Mouse (Mus musculus) testis, adult 2 months (tissue): Measurements from ENCODE around the gene Arid3c. TPM values are rescaled to one million over a fixed set of nuclear protein-coding genes. Genes with fewer than 3 reads are reported as not detected.
A peak's percentile ranks its signal among the peaks of the same experiment; 100 is the strongest.

Source experiments
- H3K27ac ChIP-seq: fragments of 200-500 bp; 2 replicates; pipeline ENCODE4 v1.5.1; 2012; ENCODE audit warnings: low read depth, low read length; ENCODE audit not compliant: control insufficient read depth, insufficient read depth
- H3K27me3 ChIP-seq: fragments of 200-500 bp; 2 replicates; pipeline ENCODE4 v1.6.1; 2012; ENCODE audit warnings: mild to moderate bottlenecking, low read length, moderate library complexity; ENCODE audit not compliant: control insufficient read depth, insufficient read depth
- H3K36me3 ChIP-seq: fragments of 200-500 bp; 2 replicates; pipeline ENCODE4 v1.6.1; 2012; ENCODE audit warnings: mild to moderate bottlenecking, low read length; ENCODE audit not compliant: control insufficient read depth, insufficient read depth
- H3K4me1 ChIP-seq: fragments of 200-500 bp; 2 replicates; pipeline ENCODE4 v1.6.1; 2012; ENCODE audit warnings: low read length; ENCODE audit not compliant: control insufficient read depth, insufficient read depth
- H3K4me3 ChIP-seq: fragments of 200-500 bp; 2 replicates; pipeline ENCODE4 v1.5.1; 2012; ENCODE audit warnings: low read depth, mild to moderate bottlenecking, low read length, moderate library complexity, mixed read lengths; ENCODE audit not compliant: control insufficient read depth
- CTCF ChIP-seq: fragments of 200-500 bp; IDR thresholded peaks from 2 replicates; pipeline ENCODE4 v1.5.1; 2012; ENCODE audit warnings: low read depth, mild to moderate bottlenecking, inconsistent platforms, low read length, moderate library complexity; ENCODE audit not compliant: control insufficient read depth, insufficient read depth, insufficient replicate concordance
- POLR2A ChIP-seq: fragments of 200-500 bp; IDR thresholded peaks from 2 replicates; pipeline ENCODE4 v1.6.1; 2012; ENCODE audit warnings: low read depth, mild to moderate bottlenecking, inconsistent platforms, low read length, moderate library complexity; ENCODE audit not compliant: control insufficient read depth
- polyA plus RNA-seq: library from polyadenylated mRNA; depleted of rRNA; stranded (reverse); fragments of >200 nt; gene quantifications from 2 replicates; pipeline ENCODE4 v1.2.3, GENCODE M21; 2012

The Arid3c gene
- polyA plus RNA-seq, 1 experiment, result 0.17 TPM

DNA sequence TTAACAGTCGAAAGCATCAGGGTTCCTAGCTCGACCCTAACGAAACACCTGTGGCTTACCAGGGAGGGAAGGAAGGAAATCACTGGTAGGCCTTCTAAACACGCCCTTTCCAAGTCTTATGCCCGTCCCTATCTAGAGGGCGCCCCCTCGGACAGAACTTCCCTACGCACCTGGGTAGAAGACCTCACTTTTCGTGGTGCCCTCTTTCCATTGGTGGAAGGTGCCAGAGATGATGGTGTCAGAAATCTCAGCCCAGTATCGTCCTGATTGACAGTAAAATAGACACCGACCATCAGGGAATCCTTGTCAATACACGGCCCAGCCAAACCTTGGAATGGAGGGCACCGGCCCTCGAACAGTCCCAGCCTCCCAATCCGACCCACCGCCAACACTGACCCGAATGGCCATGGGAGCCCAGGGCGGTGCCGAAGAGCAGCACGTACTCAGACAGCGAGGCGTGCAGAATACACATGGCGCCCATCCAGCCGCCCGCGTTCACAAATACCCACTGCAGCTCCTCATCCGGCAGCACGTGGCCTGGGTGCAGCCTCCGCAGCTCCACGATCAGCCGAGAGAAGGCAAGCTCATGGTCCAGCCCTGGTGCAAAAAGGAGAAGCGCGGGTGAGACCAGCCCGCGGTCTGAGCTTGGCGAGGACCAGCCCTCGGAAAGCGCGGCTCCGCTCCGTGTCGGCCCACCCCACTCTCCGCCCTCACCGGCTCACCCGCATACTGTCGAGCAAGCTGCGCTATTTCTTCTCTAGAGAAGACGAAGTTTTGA lies 9.6 kb upstream of the Arid3c start:
- Histone ChIP-seq H3K4me1 (peaks cover 12% of the 10 kb centered on the region), H3K27me3 (no peaks in the 10 kb centered on the region), H3K4me3 (peak overlapping the region; percentile 94), H3K36me3 (no peaks in the 10 kb centered on the region), H3K27ac (peak overlapping the region; percentile 88)
- TF ChIP-seq POLR2A (no peak), CTCF (no peak)

DNA sequence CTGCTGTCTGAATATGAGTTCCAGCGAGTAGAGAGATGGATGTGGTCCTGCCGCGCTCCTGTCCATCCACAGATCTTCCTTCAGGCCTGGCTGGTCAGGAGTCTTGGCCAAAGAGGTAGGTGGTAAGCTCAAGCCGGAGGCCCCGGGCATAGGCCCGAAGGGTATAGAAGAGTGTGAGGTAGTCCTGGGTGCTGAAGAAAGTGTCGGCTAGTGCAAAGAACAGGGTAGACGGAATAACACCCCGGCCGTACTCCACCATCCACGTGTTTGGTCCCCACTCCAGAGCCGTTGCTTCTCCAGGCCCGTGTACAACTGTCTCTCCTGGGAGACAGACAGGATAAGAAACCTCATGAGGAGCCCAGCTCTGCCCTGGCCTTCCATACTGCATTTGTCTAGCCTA lies 8.3 kb upstream of the Arid3c start:
- TF ChIP-seq POLR2A (no peak), CTCF (no peak)
- no peak overlapping the region for H3K4me3 ChIP-seq
- peaks cover 12% of the 10 kb centered on the region for H3K4me1 ChIP-seq
- H3K36me3 ChIP-seq, result no peaks in the 10 kb centered on the region
- no peak overlapping the region for H3K27ac ChIP-seq
- no peaks in the 10 kb centered on the region for H3K27me3 ChIP-seq

DNA sequence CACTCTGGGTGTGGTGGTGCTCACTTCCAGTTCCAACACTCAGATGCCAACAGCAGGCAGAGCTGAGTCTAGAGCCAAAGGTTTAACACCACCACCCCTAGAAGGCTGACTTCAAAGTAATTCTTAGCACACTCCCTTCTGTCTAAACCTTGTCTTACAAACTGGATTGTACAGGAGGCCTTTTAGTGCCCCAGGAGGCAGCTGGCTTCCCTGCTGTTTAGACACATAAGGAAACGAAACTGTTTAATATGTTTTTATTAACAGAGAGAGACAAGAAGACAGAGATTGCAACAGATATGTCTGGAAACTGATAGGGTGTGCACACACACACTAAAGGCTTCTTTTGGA lies 7.3 kb upstream of the Arid3c start:
- no peaks in the 10 kb centered on the region for H3K36me3 ChIP-seq
- H3K4me3 ChIP-seq, result no peak overlapping the region
- TF ChIP-seq CTCF (no peak), POLR2A (no peak)
- H3K4me1 ChIP-seq, result peaks cover 12% of the 10 kb centered on the region
- H3K27ac ChIP-seq, result no peak overlapping the region
- H3K27me3 ChIP-seq, result no peaks in the 10 kb centered on the region

DNA sequence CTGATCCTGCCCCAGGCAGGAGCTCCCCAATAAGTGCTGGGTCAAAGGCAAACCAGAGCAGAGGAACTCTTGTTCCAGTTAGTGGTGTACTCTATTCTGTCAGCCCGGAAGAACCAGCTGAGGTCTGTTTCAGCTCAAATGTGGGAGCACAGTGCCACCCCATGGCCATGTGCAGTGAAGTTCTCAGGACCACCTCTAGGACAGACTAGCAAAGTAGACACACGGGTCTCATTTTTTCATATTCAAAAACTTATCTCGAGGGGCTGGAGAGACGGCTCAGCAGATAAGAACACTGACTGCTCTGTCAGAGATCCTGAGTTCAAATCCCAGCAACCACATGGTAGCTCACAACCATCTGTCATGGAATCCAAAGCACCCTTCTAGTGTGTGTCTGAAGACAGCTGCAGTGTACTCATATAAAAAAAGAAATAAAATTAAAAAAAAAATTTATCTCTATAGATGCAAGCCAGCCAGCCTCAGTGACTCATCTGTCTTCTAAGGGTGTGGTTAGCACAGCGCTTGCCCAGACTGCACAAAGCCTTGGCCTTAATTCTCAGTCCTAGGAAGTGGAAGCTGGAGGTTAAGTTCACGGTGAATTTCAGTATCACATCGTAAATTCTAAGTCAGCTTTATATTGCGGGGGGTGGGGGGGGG lies 6.8 kb upstream of the Arid3c start:
- TF ChIP-seq POLR2A (no peak), CTCF (peak; percentile 67; the same call in 1 of the 2 replicates)
- Histone ChIP-seq H3K4me1 (peaks cover 12% of the 10 kb centered on the region), H3K27ac (no peak overlapping the region), H3K4me3 (no peak overlapping the region), H3K27me3 (no peaks in the 10 kb centered on the region), H3K36me3 (no peaks in the 10 kb centered on the region)

DNA sequence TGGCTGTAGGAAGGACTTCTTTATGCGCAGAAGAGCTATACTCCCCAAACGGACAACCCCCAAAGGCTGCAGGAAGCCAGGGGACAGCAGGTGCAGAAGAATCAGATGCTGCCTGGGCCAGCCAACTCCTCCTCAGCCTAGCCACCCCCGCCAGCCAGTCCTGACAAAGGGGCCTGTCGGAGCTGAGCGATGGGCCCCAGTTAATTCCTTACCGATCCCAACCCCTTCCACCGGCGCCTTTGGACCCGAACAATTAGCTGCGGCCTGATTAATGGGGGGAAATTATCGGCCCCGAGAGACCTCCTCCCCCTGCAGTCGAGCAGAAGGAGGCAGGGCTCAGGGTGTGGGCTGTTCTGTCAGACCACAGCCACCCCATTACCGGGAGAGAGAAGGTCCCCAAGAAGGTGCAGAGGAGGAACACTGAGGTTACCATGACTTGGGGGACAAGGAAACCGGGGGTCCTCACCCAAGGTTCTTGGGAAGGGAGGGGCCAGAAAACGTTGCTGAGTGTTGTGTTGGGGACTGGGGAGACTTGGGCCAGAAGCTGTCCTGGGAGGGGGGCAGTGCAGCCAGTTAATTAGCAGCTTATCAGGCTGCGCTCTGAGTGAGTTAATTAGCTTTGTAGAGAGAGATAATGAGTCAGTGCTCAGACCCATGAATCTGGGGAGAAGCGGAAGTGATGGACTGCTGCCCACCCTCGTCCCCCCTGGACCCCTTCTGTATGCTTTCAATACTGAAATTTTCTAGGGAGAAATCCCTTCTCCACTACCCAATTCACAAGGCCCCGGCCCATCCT lies 3.9 kb downstream of the Arid3c start:
- TF ChIP-seq CTCF (no peak), POLR2A (no peak)
- Histone ChIP-seq H3K27me3 (peaks cover 5% of the 10 kb centered on the region; the same call in 1 of the 2 replicates), H3K27ac (no peak overlapping the region), H3K4me1 (peaks cover 16% of the 10 kb centered on the region), H3K36me3 (no peaks in the 10 kb centered on the region), H3K4me3 (no peak overlapping the region; the same call in 1 of the 2 replicates)

DNA sequence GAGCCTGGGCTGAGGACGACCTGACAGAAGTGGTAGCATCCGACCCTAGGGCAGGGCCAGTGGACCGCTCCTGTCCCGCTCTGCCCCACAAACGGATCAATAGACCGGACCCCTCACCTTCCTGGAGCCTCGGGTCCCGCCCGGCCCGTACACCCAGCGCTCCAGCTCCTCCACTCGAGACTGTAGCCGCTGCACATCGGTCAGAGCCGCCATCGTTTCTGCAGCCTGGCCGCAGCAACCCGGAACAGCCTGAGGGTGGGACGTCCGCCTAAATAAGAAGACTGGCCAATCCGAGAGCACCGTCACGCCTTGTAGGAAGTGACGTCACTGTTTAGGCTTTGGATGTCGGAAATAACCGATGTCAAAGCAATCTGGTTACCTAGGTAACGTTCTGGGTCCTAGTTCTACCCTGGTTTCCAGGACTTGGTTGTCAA lies 8.0 kb downstream of the Arid3c start, which contains the start of gene Dctn3:
TSS of gene Dctn3 (minus strand) at position 253 of the 434 bp plus-strand sequence.
- TF ChIP-seq CTCF, result no peak
- TF ChIP-seq POLR2A, result peak; percentile 94
- Histone ChIP-seq H3K4me1 (peaks cover 10% of the 10 kb centered on the region), H3K27me3 (peaks cover 5% of the 10 kb centered on the region; the same call in 1 of the 2 replicates), H3K4me3 (peak within 1 kb of the TSS; percentile 95), H3K27ac (0 out of 2 replicates have a peak within 1 kb of the TSS, but pooled peaks have one; percentile 21), H3K36me3 (no peaks in the 10 kb centered on the region; the same call in none of the 2 replicates)
